Comparison of ENCODE assay signal across 20 mouse cellular contexts in genomic region chr19:22729846-22730245, GRCm38 (mm10).
A peak's percentile ranks its signal among the peaks of the same experiment; 100 is the strongest.
DNase-seq lines count a peak whose midpoint lies in the region; ATAC-seq lines count a peak whose summit lies in the region.
"Had no signal": no experiment of that assay in that cellular context is flagged by ENCODE, and none has a peak within 500 bp of the region (broad histone marks: within the 10 kb centered on the region; RNA-seq: fewer than 3 reads in every experiment).

No protein-coding gene starts in this region.

- H3K36me3 ChIP-seq in hindbrain, embryonic 16.5 days (ENCODE audit: control insufficient read depth, insufficient read depth, low read length): no peaks in the 10 kb centered on the region
- no peaks in the 10 kb centered on the region for H3K36me3 ChIP-seq in hindbrain, embryonic 10.5 days
- H3K36me3 ChIP-seq: heart, embryonic 13.5 days; limb, embryonic 13.5 days; lung, embryonic 15.5 days had no signal

- 0 out of 2 replicates have a peak, but pooled peaks have one; percentile 34 for ATAC-seq in hindbrain, embryonic 16.5 days
- ATAC-seq: forebrain, embryonic 13.5 days; inflammation-experienced regulatory T-cells, adult 6 months had no signal

- no peak overlapping the region for H3K27ac ChIP-seq in hindbrain, embryonic 16.5 days (ENCODE audit: low read depth, low read length)
- H3K27ac ChIP-seq in hindbrain, embryonic 10.5 days: no peak overlapping the region
- H3K27ac ChIP-seq: forebrain, embryonic 13.5 days; heart, embryonic 13.5 days; limb, embryonic 13.5 days; liver, embryonic 14.5 days; lung, embryonic 15.5 days; stomach, postnatal 0 days had no signal

- H3K9ac ChIP-seq in hindbrain, embryonic 16.5 days (ENCODE audit: low read depth, low read length): no peak overlapping the region
- H3K9ac ChIP-seq: forebrain, embryonic 13.5 days; heart, embryonic 13.5 days; limb, embryonic 13.5 days; liver, embryonic 14.5 days; lung, embryonic 15.5 days had no signal

- 55% methylated on average over 2 of the region's 2 CpGs for WGBS in hindbrain, embryonic 16.5 days
- WGBS in hindbrain, embryonic 10.5 days: 85% methylated on average over 2 of the region's 2 CpGs

- H3K9me3 ChIP-seq in hindbrain, embryonic 16.5 days (ENCODE audit: control insufficient read depth, low read length): no peaks in the 10 kb centered on the region
- H3K9me3 ChIP-seq in hindbrain, embryonic 10.5 days: no peaks in the 10 kb centered on the region
- H3K9me3 ChIP-seq: forebrain, embryonic 13.5 days; heart, embryonic 13.5 days; limb, embryonic 13.5 days; lung, embryonic 15.5 days had no signal

- no peak overlapping the region for H3K4me3 ChIP-seq in hindbrain, embryonic 16.5 days (ENCODE audit: low read length)
- no peak overlapping the region for H3K4me3 ChIP-seq in hindbrain, embryonic 10.5 days
- H3K4me3 ChIP-seq: erythroblast, embryonic 14.5 days; forebrain, embryonic 13.5 days; heart, embryonic 13.5 days; limb, embryonic 13.5 days; lung, embryonic 15.5 days had no signal

- H3K4me2 ChIP-seq in hindbrain, embryonic 16.5 days (ENCODE audit: low read length): no peak overlapping the region
- H3K4me2 ChIP-seq: forebrain, embryonic 13.5 days; heart, embryonic 13.5 days; limb, embryonic 13.5 days; lung, embryonic 15.5 days had no signal

- H3K4me1 ChIP-seq in hindbrain, embryonic 16.5 days (ENCODE audit: control insufficient read depth, insufficient read depth, low read depth, low read length): no peaks in the 10 kb centered on the region
- H3K4me1 ChIP-seq in hindbrain, embryonic 10.5 days (replicated peaks): peaks cover 8% of the 10 kb centered on the region; the same call in 1 of the 2 replicates
- H3K4me1 ChIP-seq: heart, embryonic 13.5 days; limb, embryonic 13.5 days; lung, embryonic 15.5 days had no signal

- H3K27me3 ChIP-seq in hindbrain, embryonic 16.5 days (replicated peaks; ENCODE audit: control insufficient read depth, insufficient read depth, low read length): no peaks in the 10 kb centered on the region
- no peaks in the 10 kb centered on the region for H3K27me3 ChIP-seq in hindbrain, embryonic 10.5 days (ENCODE audit: insufficient read depth, poor library complexity, severe bottlenecking)
- H3K27me3 ChIP-seq: forebrain, embryonic 13.5 days; heart, embryonic 13.5 days; limb, embryonic 13.5 days; lung, embryonic 15.5 days had no signal

- DNase-seq in hindbrain, embryonic 10.5 days (ENCODE audit: low spot score): no peak
- peak; percentile 3 to 35 for DNase-seq in kidney, postnatal 36 days
- DNase-seq in kidney, postnatal 4 days: no peak
- peak; percentile 16 for DNase-seq in right cerebral cortex, postnatal 4 days
- no peak for DNase-seq in right cerebral cortex, postnatal 14 days
- DNase-seq in testis, postnatal 14 days (ENCODE audit: low spot score): no peak
- DNase-seq: gastrocnemius, postnatal 10 days; heart, adult 11 months; heart, postnatal 36 days; lung, postnatal 4 days; thymus, postnatal 14 days had no signal

Comparison
In these comparisons a context has a peak if more than half of its experiments do, and no peak if none do; other contexts are left out.
1. DNase-seq: peak in kidney, postnatal 36 days (2 of 2) and right cerebral cortex, postnatal 4 days (single experiment); none in hindbrain, embryonic 10.5 days (single experiment), kidney, postnatal 4 days (0 of 2), right cerebral cortex, postnatal 14 days (single experiment) and testis, postnatal 14 days (single experiment).